Mouse (Mus musculus): Measurements from ENCODE around the gene Kmt5c. TPM values are rescaled to one million over a fixed set of nuclear protein-coding genes. Genes with fewer than 3 reads are reported as not detected.

The Kmt5c gene
- polyA plus RNA-seq (2017; shearing (Covaris generic)): 33.0 TPM

GRCm38 (mm10) chr7:4739544-4740275 is at the start of gene Kmt5c:
TSS of gene Kmt5c (plus strand) at chr7:4740115.

DNA sequence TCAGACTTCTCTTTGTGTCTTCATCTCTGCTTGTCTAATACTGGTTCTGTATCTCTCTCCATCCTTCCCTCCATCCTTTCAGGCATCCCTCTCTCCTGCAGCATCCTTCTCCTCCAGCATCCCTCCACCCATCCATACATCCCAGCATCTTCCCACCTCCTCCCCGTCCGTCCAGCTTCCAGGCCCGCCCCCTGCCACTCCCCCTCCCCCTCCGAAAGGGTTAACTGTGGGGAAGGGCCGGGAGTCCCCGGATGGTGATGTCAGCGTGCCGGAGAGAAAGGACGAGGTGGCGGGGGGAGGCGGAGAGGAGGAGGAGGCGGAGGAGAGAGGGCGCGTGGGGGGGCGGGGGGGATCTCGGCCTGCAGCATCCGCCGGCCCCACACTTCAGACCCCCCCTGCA is 49.5 kb upstream of the Kmt5c start, which contains the start of gene Brsk1:
Brsk1 (plus strand) TSS at position 218 of the 400 bp plus-strand sequence.

GRCm38 (mm10) chr7:4725169-4725568 is 14.7 kb upstream of the Kmt5c start, which contains the start of gene Tmem150b:
TSS of gene Tmem150b (minus strand) at chr7:4725249.

GRCm38 (mm10) chr7:4752821-4753570 is 13.1 kb downstream of the Kmt5c start, which contains the start of gene Cox6b2:
TSS of gene Cox6b2 (minus strand) at chr7:4753094.

GRCm38 (mm10) chr7:4771202-4771601 is 31.3 kb downstream of the Kmt5c start, which contains the start of gene Fam71e2:
TSS of gene Fam71e2 (minus strand) at chr7:4771302.

GRCm38 (mm10) chr7:4782759-4783158 is 42.8 kb downstream of the Kmt5c start, which contains the start of the genes Il11 and Tmem190:
TSS of gene Il11 (minus strand) at chr7:4782859.
TSS of gene Tmem190 (plus strand) at chr7:4782937.

GRCm38 (mm10) chr7:4789436-4789935 is 49.6 kb downstream of the Kmt5c start, which contains the start of gene Tmem238:
TSS of gene Tmem238 (minus strand) at chr7:4789656.

DNA sequence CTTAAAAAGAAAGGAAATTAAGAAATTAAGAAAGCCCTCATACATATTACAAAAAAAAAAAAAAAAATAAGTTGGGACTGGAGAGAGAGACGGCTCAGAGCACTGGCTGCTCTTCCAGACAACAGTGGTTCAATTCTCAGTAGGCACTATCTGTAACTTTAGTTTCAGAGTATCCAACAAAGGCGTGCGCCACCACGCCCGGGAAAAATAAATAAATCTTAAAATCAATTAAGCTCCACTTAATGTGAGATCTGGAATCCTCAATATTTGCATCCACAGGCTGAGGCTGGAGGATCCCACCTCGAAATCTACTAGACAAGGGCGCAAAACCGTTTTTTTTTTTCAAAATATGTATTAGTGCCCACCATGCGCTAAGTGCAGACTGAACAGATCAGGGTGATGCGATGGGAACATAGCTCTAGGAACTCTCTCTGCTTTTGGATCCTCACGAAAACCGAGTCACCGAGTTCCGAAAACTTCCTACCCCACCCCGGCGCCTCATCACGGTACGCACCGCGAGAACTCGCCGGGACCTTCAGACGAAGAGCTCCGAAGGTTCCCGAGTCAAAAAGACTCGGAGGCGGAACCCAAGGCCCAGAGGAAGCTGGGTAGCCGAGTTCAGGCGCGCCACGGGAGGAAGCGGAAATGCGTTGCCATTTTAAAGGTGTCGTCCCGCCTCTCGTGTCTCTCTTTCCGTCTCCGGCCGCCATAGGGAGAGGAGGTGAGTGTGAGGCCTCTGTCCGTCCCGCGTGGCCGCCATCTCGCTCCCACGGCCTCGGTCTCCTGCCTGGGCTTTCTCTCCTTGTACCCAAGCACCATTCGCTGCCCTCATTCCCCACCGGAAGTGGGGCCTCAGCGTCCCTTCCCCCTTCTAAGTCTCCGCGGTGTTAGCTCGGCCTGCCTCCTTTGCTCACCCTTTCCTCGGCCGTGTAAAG is 52.6 kb downstream of the Kmt5c start, which contains the start of gene Rpl28:
Rpl28 (plus strand) TSS at position 597 of the 935 bp plus-strand sequence.

Other genes starting within 250 kb of the Kmt5c start
- gene Ppp1r12c, start 238.4 kb upstream of the Kmt5c start, polyA plus RNA-seq (2017; shearing (Covaris generic)): 228 TPM
- 2.4 TPM for gene Tnnt1, start 223.7 kb upstream of the Kmt5c start, polyA plus RNA-seq (2017; shearing (Covaris generic))
- not detected for gene Tnni3, start 215.9 kb upstream of the Kmt5c start, polyA plus RNA-seq (2017; shearing (Covaris generic))
- 0.34 TPM for gene Dnaaf3, start 207.7 kb upstream of the Kmt5c start, polyA plus RNA-seq (2017; shearing (Covaris generic))
- 0.21 TPM for gene Syt5, start 192.6 kb upstream of the Kmt5c start, polyA plus RNA-seq (2017; shearing (Covaris generic))
- gene Ptprh, start 136.1 kb upstream of the Kmt5c start, polyA plus RNA-seq (2017; shearing (Covaris generic)): not detected
- 12.0 TPM for gene Tmem86b, start 108.7 kb upstream of the Kmt5c start, polyA plus RNA-seq (2017; shearing (Covaris generic))
- 235 TPM for gene Ppp6r1, start 81.1 kb upstream of the Kmt5c start, polyA plus RNA-seq (2017; shearing (Covaris generic))
- gene Hspbp1, start 55.0 kb upstream of the Kmt5c start, polyA plus RNA-seq (2017; shearing (Covaris generic)): 60.7 TPM
- not detected for gene Brsk1, start 49.5 kb upstream of the Kmt5c start, polyA plus RNA-seq (2017; shearing (Covaris generic))
- gene Tmem150b, start 14.9 kb upstream of the Kmt5c start, polyA plus RNA-seq (2017; shearing (Covaris generic)): not detected
- 1.7 TPM for gene Cox6b2, start 13.0 kb downstream of the Kmt5c start, polyA plus RNA-seq (2017; shearing (Covaris generic))
- gene Fam71e2, start 31.2 kb downstream of the Kmt5c start, polyA plus RNA-seq (2017; shearing (Covaris generic)): not detected
- not detected for gene Il11, start 42.7 kb downstream of the Kmt5c start, polyA plus RNA-seq (2017; shearing (Covaris generic))
- gene Tmem190, start 42.8 kb downstream of the Kmt5c start, polyA plus RNA-seq (2017; shearing (Covaris generic)): not detected
- gene Tmem238, start 49.5 kb downstream of the Kmt5c start, polyA plus RNA-seq (2017; shearing (Covaris generic)): 7.3 TPM
- gene Rpl28, start 52.8 kb downstream of the Kmt5c start, polyA plus RNA-seq (2017; shearing (Covaris generic)): 251 TPM
- 295 TPM for gene Ube2s, start 72.5 kb downstream of the Kmt5c start, polyA plus RNA-seq (2017; shearing (Covaris generic))
- gene Shisa7, start 104.6 kb downstream of the Kmt5c start, polyA plus RNA-seq (2017; shearing (Covaris generic)): 0.91 TPM
- 8.8 TPM for gene Isoc2b, start 130.1 kb downstream of the Kmt5c start, polyA plus RNA-seq (2017; shearing (Covaris generic))
- gene Isoc2a, start 137.0 kb downstream of the Kmt5c start, polyA plus RNA-seq (2017; shearing (Covaris generic)): 0.60 TPM
- gene Gm36210, start 166.4 kb downstream of the Kmt5c start, polyA plus RNA-seq (2017; shearing (Covaris generic)): not detected
- 3.0 TPM for gene Zfp628, start 175.1 kb downstream of the Kmt5c start, polyA plus RNA-seq (2017; shearing (Covaris generic))
- not detected for gene Nat14, start 181.9 kb downstream of the Kmt5c start, polyA plus RNA-seq (2017; shearing (Covaris generic))
- gene Ssc5d, start 185.7 kb downstream of the Kmt5c start, polyA plus RNA-seq (2017; shearing (Covaris generic)): not detected
- gene Sbk2, start 224.3 kb downstream of the Kmt5c start, polyA plus RNA-seq (2017; shearing (Covaris generic)): 1.0 TPM
- gene Sbk3, start 231.1 kb downstream of the Kmt5c start, polyA plus RNA-seq (2017; shearing (Covaris generic)): not detected